Mouse (Mus musculus) kidney, adult 18-20 months (tissue): ENCODE data around the gene Klf5.

Experiments used
- DNase-seq: peaks from one replicate; pipeline ENCODE4 v3.0.0; 2021

Klf5 gene

DNA sequence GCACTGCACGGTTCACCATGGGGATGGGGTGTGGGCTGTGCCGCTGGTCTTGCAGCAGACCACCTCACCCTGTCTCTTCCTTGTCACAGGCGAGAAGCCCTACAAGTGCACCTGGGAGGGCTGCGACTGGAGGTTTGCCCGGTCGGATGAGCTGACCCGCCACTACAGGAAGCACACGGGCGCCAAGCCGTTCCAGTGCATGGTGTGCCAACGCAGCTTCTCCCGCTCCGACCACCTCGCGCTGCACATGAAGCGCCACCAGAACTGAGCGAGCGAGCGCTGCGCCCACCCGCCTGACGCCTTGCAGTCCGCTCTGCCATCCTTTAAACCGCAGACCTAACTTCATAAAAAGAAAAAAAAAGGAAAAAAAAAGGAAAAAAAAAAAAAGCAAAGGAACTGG, 14.6 kb downstream of the Klf5 start:
- DNase-seq: no peak

DNA sequence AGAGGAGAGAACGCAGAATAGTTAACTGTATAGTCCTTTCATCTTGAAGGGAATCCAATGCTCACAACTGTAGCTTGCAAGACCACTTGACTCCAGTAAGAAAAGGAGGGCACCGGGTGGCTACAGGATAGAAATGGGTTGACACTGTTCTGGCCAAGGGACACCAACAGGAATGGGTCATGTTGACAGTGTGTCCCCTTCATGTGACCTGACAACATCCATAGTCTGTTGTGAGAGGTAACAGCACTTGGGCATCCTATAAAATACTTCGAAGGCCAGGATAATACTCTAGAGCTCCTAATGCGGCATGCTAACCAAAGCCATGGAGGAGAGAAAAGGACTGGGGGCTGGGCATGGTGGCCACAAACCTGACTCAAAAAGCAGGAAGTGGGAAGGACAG, 17.8 kb downstream of the Klf5 start:
- DNase-seq: no peak

DNA sequence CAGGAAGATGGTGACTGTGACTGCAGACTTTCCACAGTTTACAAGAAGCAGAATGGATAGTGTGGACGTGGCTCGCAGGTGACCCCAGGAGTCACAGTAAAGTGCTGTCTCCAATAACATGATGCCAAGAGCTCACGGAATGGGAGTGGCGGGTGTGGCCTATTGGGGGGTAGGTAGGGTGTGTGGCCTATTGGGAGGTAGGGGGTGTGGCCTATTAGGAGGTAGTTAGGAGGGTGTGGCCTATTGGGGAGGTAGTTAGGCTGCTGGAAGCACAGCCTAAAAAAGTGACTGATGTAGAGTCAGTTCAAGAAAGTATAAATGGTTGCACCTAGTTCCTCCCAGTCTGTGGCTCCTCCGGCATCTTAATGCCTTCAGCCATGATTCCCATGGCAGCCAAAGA, 22.2 kb downstream of the Klf5 start:
- no peak for DNase-seq

DNA sequence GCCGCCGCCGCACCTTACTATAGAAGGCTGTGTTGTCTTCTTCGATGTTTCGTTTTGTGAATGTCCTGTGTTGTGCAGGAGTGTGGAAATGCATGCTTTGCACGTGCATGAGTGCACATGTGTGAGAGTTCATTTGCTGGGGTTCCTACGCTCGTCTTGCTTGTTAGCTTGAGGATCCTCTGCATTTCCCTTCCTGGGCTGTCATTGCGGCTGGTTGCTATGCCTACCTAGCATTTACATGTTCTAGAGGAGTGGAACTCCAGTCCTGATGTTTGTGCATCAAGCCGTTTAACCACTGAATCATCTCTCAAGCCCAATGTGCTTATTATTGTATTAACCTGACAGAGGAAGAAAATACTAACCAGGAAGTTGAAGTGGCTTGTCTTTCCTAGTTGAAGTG, 24.9 kb downstream of the Klf5 start:
- no peak for DNase-seq

DNA sequence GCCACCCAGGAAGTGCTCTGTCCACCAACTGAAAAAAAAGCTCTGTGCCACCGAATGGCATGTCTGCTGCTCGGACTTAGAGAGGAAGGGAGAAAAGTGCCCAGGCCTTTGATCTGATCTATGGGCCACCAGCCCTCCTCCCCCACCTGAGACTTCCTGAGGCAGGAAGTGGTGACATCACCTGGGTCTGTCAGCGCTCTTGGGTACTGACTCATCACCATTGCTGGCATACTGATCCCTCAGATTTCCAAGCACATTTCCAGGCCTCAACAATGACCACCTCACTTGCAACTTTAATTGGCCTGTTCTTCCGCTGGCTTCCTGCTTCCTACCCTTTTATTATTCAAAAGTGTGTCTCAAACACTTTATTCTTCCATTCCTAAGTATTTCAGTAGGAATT, 26.0 kb downstream of the Klf5 start:
- DNase-seq: no peak

DNA sequence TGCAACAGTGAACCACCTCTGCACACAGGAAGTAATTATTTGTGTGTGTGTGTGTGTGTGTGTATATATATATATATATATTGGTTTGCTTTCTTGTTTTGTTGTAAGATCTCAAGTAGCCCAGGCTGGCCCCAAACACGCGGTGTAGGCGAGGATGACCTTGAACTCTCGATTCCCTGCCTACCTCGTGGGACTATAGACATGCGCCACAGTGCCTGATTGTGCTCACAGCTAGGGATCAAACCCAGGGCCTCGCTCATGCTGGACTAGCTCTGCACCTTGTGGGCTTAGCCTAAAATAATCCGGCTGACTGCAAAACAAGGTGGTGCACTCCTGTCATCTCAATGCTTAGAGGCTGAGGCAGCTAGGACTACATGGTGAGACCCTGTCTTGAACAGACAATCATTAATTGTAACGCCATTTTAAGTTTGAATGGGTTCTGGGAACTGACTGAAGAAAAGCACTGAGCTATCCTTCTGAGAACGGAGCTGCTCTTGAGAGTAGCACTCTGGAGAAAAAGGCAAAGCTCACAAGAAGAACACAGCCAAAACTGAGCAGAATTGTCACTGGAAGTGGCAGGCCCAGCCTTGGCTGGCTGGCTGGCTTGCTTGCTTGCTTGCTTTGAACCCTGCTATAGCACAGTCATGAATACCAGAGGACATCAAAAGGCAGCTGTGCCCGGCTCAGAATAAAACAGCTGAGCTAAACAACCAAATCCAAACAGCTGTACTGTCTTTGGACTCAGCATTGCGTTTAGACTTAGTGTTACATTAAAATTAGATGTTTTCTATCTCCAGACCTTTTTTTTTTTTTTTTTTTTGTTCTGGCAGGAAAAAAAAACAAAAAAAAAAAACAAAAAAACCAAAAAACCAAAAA, 27.3 kb downstream of the Klf5 start:
- DNase-seq: no peak

DNA sequence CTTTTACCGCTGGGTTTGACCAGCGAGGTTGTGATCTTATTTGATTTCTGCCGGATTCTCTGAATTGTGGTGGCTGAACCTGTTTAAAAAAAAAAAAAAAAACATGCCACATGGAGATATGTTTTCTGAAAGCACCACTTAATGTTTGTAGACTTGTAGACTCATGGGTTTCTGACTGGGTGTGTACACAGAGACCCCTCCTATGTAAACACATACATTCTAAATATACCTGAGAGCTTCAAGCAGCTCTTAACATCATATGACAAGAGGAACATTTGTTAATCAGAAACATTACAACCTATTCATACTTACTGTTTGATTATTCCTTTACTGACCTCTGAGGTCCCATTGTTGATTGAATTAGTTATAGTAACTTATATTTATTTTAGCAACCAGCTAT, 38.1 kb downstream of the Klf5 start:
- DNase-seq: no peak

DNA sequence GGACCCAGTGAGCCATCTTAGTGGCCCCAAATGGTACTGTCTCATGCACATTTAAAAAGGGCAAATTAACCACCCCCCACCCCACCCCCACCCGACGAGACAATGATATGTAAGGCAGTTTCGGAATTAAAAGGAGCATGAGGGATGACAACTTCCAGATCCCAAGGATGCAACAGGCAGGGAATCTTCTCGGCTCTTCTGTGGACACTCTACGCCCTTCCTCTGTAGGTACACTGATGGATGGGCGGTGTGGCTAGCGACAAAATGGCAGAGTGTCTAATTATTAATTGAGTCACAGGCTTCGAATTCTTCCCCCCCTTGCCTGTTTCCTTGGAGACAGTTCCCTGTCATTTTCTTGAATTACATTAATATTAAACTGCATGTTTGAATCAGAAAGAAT, 40.5 kb downstream of the Klf5 start:
- DNase-seq: no peak

DNA sequence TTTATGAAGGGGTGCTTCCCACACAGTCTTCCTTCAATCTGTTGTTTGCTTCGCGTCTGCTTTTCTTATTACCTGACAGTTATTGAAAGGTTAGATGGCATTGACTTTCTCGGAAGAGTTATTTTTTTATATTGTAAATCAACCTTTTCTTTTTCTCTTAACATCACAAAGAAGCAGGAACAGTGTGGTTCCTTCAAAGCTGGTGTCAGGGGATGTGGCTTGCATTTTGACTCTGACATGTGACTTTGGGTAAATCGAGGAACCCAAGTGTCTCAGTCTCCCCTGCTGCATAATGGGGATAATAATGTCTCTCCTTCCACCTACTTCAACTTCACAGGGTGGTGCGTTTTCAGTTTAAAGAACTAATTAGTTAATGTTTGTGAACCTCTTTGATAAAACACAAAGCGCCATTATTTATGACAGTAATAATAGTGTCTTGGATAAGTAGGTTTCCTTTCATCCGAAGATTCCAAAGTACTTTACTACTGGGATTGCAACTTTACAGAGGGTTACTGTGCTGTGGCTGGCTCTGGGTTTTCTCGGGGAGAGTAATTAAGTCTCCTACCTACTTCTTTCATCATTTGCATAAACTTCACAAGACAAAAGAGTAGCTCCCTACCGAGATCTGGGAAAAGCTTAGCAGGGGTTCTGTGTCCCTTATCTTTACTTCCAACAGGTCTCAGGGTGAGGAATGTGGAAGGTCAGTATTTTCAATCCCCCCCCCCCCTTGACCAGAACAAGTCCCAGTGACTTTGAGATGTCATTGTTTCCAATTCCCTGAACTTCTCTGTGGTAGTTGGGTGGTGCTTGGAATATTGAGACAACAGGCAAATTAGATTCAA, 41.4 kb downstream of the Klf5 start:
- DNase-seq: no peak

DNA sequence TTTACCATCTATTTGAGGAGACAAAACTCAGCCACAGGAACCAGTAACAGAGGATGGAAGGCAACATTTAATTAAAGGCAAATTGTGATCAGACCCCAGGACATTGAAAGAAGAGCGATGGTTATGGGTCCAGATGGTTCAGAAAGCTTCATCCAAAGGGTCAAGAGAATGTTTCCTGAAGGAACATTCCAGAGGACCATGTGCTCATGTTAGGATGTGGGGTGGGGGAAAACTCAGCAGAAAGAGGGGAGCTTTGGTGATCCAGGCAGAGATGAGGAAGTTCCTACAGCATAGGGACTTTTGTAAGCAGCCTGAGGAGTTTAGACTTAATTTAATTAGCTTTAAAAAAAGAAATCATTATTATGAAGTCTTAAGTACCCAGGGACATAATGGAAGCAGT, 42.2 kb downstream of the Klf5 start:
- no peak for DNase-seq

DNA sequence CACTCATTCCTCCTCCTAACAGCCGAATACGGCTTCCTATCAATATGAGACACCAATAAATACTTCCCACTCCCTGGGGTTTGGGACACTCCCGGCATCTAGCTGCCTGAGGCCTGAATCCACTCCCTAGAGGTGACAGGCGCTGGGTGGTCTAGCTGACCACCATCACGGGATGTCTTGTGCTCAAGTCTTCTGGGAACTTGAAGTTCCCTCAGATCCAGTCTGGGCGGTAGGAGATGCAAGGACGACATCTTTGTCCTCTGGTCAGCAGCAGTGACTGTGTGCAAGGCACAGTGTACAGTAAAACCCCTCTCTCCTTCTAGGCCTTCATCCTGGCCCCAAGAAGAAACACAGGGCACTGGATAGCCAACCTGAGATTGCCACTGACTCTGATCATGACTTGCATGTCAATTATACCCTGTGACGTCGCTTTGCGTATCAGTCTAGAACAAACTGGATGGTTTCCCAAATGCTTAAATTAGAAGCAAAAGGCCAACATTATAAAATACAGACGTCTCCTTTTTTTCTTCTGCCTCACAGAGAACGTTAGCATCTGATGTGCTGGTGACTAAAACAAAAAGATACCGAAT, 49.8 kb downstream of the Klf5 start:
- no peak for DNase-seq

DNA sequence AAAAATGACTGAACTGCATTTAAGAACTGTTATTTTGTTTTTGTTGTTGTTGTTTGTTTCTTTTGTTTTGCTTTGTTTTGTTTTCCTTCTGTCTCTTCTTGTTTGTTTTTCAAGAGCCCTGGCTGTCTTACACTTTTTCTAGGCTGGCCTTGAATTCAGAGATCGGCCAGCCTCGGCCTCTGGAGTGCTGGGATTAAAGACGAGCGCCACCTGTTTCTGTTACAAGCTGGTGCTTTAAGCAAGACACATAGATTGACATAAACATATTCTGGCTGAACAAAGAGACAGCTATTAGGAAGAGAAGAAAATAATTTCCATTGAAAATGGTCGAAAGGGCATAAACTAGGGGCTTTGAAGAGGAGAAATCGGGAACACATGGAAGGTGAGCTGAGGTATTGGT, 51.1 kb downstream of the Klf5 start:
- no peak for DNase-seq

DNA sequence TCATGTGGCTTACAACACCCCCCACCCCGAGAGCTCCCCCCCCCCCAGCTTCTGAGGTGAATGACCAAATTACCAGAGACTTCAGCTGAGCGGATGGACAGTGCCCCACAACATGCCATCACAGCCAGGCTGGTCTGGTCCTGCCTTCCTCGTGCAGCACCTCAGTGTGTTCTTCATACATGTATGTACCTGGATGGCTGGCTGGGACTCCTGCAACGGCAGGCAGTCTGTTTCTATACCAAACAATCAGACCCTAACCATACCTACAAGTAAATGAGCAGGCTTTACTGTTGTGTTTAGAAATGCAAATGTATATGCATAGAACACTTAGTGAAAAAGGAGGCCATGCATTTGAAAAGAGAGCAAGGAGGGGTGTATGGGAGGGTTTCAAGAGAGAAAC, 54.5 kb downstream of the Klf5 start:
- DNase-seq: no peak

DNA sequence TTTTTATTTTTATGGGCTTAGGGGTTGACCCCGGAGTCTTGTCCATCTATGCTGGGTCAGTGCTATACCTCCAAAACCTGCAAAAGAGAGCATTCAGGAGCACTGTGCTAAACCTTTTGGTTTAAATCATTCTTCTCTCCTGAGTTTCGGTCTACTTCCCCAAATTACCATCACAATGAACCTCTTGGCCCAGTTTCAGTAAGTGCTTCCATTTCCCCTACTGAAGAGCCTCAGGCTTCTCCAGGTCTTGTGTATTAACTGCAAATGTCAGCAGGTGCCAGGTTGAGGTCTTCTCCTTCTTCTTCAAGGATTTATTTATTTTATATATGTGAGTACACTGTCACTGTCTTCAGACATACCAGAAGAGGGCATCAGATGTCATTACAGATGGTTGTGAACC, 55.6 kb downstream of the Klf5 start:
- DNase-seq: no peak

DNA sequence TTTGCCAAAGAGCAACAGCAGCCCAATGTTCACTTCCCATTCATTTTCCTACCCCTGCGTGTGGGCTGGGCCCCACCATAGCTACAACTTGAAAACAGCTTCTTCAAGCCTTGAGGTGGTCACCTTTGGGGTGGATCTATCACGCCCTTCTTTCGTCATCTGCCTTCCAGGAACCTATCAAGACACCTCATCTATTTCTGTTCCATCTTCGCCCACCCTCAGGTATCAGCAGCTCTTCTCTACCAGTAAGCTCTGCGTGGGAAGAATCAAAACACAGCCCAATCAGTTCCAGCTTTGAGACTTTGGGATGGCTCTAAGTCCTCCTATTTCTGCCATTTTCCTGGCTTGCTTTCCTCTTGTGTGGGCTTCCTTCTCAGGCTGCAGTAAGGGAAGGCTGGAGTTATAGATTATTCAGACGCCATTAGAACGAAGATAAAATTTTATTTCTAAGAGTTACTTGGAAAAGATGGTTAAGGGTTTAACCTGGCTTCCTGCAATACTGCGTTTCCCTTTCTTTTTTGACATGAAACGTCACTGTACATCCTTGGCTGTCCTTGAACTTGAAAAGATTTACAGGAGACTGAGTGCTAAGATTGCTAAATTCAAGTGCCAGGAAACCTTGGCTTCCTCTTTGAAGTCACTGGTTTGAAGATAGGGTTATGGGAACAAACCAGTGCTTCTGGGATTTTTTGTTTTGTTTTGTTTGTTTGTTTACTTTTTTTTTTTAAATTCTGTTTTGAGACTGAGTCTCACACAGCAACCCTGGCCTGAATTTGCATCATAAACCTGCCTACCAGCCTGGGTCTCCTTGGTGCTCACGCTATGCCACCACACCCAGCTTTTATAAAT, 56.5 kb downstream of the Klf5 start:
- DNase-seq: no peak

DNA sequence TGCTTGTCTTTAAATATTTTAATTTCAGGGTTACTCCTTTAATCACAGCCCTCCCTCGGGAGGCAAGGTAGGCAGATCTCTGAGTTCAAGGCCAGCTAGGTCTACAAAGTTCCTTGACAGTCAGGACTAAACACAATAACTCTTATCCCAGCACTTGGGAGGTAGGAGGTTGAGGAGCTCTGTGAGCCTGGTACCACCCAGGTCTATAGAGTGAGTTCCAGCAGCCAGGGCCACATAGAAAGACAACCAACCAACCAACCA, 57.0 kb downstream of the Klf5 start:
- DNase-seq: no peak

DNA sequence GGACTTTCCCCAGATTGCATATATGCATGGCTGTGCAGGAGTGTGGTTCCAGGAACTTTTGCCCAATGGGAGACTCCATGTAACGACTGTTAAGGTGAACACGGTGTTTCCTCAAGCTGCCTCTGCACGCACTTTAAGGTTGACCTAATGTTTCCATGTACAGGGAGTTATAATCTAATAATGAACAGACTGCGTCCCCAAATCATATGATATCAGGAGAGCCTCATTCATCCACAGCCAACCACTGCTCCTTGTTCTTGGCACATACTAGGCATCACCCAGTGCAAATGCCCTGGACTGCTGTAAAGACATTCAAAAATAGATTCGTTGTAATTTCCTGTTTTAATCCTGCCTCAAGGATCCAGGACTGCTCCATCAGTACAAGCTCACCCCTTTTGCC, 64.5 kb downstream of the Klf5 start:
- no peak for DNase-seq

DNA sequence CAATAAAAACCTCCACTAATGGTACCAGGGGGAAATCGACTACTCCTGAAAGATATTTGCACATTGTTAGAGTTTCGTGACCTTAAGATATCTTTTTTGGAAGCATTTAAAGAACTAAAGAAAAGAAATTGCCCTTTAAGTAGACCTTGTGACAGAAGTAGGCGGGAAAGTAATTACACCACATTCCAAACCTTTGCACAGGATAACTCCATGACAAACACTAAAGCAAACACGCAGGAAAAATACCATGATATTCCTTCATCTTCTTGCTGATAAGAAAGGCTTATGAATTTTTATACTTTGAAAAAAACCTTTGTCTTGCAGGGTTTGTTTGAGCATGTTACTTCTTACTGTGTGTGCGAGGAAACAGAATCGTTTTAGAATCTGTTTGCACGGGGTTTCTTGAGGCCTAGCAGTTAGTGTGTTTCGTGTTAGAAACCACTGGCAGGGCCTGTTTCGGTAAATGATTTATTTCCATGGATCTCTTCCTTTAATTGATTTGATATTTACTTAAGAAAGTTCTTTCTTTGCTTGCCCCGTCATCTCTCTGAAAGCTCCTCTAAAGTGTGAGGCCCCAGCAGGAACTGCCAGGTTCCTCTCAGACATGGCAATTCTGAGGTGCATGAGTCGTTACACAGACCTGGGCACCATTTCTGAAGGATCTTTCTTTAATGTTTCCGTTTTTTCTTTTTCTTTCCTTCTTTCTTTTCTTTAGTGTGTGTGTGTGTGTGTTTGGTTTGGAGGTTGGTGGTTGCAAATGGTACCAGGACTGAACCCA, 65.7 kb downstream of the Klf5 start:
- DNase-seq: no peak
